Mouse (Mus musculus) ES-Bruce4 (cell line): ENCODE measurements around the gene Lgr5.

Source experiments
- EP300 ChIP-seq: IDR thresholded peaks from 2 replicates; pipeline ENCODE4 v1.6.1; 2011; ENCODE audit warnings: low read depth, low read length; ENCODE audit not compliant: insufficient read depth
- POLR2A ChIP-seq: IDR thresholded peaks from one replicate; pipeline ENCODE4 v1.8.1; 2011; ENCODE audit warnings: low read length; ENCODE audit not compliant: insufficient read depth

DNA sequence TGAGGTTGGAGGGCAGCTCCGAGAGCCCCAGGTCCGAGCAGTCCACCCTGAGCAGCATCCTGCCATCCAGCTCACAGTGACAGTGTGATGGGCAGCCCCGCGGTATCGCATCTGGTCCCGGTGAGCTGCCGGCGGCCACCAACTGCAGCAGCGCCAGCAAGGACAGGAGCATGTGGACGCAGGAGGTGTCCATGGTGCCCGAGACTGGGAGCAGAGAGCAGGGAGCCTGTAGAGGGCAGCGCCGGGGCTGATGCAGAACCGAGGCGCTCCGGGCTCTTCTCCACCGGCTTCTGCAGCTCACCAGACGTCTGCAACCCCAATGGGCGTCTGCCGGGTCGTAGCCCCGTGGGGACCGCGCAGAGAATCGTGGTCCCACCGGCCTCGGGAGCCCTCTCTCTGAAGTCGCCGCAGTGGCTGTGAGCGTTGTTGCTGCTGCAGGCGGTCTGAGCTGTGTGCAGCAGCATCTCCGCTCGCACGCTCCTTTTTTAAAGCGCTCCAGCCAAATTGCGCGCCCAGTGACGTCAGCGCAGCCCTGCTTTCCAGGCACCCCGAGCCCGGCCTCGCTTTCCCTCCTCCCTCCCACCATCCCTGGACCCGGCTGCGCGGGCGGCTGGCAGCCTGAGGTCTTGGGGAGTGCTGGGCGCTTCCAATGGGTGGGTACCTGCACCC, at the start of gene Lgr5:
- TF ChIP-seq EP300 (no peak), POLR2A (no peak)
